Mouse (Mus musculus) cerebellum, adult (tissue): ENCODE results near the gene Afm.

Source experiments
- ATAC-seq: cut with Nextera tagmentation; 2 replicates; pipeline ENCODE4 v1.9.2; 2017; ENCODE audit warnings: mild to moderate bottlenecking, moderate library complexity, mixed read lengths; ENCODE audit not compliant: insufficient number of reproducible peaks, low FRiP score, low TSS enrichment

Afm gene

DNA sequence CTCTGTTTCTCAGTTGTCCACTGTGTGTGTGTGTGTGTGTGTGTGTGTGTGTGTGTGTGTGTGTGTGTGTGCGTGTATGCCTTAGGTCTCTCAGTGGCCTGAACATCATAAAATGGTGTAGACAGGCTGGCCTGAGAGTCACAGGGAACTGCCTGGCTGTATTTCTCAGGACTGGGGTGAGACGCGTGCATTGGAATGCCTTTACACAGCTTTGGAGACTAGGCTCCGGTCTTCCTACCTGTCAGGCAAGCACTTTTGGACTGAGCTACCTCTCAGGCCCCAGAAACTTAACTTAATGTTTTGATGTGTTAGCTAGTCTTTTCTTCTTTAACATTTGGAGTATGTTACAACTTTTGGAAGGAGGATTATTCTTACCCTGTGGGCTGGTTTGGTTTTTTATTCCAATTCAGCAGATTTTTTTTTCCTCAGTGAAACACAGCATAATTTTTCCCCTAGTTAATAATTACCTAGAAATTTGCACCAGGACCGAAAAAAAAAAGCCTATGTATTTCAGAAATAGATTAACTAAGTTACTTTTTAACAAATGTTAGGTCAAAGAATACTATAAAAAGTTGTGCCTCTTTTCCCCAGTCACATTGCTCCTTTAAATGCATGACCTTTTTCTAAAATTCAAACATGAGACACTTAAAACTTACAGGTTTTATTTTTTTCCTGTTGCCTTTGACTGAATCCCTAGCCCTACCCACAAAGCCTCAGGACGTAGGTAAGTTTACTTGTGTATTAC is at the start of gene Afm:
TSS of gene Afm (plus strand) at position 577 of the 745 bp plus-strand sequence.
- no peak for ATAC-seq

- ATAC-seq: no peak
These were observed 47.9 kb upstream of the Afm start for GRCm38 (mm10) chr5:90470836-90471235.

- no peak for ATAC-seq
These were observed 44.8 kb upstream of the Afm start for GRCm38 (mm10) chr5:90473902-90474301.

DNA sequence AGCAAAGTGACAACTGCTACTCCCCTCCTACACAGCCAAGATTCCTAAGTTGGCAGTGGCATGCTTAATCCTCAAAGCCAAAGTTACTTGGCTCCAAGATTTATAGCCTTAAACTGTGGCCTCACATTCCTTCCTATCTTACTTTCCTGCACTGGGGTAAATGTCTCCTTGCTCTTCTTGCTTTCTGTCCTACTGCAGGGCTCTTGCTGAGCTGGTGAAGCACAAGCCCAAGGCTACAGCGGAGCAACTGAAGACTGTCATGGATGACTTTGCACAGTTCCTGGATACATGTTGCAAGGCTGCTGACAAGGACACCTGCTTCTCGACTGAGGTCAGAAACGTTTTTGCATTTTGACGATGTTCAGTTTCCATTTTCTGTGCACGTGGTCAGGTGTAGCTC is 44.4 kb upstream of the Afm start:
- ATAC-seq: no peak

DNA sequence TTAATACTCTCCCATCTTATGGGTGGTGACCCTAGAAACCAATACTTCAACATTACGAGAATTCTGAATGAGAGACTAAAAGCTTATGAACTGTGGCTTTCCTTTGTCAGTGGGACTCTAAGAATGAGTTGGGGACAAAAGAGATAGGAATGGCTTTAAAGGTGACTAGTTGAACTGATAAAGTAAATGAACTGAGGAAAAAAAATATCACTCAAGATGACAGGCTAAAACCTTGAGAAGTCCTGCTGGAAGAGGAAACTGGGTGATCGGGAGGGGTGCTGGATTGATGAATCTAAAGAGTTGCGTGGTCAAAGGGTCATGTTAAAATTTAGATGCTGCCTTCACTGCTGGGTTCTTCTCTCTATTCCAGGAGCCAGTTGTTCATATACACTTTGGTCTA is 42.0 kb upstream of the Afm start:
- no peak for ATAC-seq

DNA sequence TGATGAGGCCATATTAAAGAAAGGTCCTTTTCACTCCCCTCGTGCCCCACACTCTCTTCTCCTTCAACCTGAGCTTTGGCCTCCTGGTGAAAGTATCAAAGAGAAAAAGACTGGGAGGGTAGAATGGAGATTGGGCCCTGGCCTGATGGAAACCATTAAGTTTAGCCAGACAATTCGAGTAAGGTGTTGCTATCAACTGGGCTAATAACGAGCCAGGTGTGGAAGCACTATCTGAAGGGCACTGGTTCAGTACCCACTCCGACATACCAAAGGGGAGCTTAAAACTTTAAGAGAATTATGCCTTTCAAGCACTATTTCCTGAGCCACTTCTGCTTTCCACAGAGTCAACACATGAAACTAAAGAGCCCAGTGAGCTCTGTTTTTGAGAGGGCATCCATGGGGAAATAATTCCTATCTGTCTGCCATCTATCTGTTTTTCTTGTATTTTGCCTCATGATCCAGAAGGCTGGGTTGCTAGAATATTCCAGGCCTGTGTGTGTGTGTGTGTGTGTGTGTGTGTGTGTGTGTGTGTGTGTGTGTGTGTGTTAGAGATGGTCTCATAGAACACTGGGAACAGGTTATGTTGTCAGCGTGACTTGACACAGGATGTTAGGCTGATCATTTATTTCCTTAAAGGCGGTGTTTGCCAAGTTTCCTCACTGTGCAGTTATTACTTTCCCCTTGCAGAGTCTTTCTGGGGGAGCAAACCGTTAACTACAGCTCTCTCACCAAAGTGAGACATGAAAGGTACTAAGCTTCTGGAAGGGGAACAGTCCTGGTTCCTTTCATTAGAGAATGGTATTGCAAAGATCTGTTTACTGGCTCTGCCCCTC is 41.2 kb upstream of the Afm start:
- no peak for ATAC-seq

DNA sequence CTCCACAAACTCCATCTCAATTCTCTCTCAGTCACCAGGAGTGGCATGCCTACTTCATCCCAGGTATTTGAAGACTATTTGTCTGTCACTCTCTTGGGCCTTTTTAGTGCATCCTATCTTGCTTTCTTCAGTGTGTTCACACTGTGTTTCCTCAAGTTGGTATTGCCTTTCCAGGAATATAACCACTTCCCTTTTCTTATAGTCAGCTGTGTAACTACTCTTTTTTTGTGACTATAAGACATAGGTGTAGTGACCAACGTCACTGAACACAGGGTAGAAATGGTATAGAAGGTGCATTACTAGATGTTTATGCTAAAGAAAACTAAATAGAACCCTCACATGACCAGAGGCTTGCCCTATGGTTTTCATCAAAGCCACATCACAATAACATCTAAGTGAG is 39.8 kb upstream of the Afm start:
- no peak for ATAC-seq

GRCm38 (mm10) chr5:90485597-90485996 is 33.1 kb upstream of the Afm start:
- ATAC-seq: no peak

GRCm38 (mm10) chr5:90488323-90488722 is 30.4 kb upstream of the Afm start:
- no peak for ATAC-seq

DNA sequence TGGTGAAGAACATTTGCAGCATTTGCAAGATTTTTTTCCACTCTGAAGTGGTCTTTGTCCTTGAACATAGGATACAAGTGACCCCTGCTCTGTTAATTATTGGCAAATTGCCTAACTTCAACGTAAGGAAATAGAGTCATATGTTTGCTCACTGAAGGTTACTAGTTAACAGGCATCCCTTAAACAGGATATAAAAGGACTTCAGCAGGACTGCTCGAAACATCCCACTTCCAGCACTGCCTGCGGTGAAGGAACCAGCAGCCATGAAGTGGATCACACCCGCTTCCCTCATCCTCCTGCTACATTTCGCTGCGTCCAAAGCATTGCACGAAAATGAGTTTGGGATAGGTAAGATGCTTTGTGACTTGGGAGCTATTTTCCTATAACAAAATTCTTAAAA is 28.2 kb upstream of the Afm start, which contains the start of gene Afp:
TSS of gene Afp (plus strand) at position 220 of the 400 bp plus-strand sequence.
- ATAC-seq: no peak

- no peak for ATAC-seq
These were observed 26.3 kb upstream of the Afm start for GRCm38 (mm10) chr5:90492440-90492839.

DNA sequence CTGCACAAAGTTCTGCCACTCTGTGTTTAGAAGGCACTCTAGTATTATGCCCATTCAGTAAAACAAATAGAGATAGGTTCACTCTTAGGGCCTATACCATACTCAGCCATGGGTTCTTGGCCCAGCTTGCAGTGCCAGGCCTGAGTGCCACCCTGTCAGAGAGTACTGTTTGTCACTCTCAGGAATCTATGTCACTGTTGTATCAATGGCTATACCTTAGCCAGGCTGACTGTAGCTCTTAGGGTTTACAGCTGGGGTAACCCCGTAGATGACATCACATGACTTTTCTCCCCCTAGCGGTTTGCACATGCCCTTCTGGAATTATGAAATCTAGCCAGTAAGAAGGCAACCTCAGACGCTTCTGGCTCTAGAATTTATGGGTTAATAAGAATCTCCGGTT is 24.4 kb upstream of the Afm start:
- no peak for ATAC-seq

GRCm38 (mm10) chr5:90499509-90499908 is 19.2 kb upstream of the Afm start:
- ATAC-seq: no peak

DNA sequence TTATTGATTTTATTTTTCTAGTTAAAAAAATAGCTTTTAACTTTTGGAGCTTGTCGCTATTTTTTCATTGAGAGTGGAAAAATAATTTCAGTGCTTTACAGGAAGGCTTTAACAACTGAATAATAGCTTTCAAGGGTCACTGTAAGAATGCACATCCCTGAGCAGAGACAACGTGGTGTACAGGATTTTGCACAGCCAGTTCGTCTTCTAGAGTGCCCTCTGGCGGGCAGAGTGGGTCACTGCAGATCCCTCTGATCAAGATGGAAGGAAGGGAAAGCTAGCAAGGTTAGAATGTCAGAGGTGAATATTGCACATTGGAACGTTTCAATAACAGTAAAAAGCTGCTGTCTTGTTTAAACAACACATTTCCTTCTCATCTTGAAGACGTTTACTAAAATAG is 18.0 kb upstream of the Afm start:
- peak; percentile 64 for ATAC-seq

DNA sequence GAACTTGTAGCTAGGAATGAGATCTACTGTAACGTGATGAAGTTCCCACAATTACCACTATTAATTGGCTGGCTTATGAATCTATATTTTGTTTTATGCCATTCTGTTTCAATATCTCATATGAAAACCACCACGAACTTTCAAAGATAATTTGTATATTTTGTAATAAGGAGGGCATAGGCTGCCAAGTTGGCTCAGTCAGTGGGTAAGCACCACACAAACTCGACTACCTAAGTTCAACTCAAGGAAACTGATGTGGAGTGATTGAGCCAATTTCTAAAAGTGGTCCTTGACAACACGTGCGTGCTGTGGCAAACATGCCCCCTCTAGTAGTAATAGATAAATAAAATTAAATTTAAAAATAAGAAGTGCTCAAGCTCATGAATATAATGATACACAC is 17.0 kb upstream of the Afm start:
- no peak for ATAC-seq

DNA sequence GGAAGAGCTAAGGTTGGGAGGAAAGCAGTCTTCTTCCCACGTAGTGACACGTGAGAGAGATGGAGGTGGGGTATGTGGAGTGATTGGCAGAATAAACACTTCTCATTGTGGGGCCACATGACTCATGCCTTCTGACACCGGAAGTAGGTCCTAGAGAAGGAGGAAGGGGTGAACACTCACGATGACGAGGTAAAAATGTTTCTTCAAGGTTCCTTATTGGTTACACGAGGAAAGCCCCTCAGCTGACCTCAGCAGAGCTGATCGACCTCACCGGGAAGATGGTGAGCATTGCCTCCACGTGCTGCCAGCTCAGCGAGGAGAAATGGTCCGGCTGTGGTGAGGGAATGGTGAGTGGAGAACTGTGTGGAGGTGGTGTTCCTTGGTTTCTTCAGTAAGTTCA is 14.0 kb upstream of the Afm start:
- ATAC-seq: no peak

GRCm38 (mm10) chr5:90506507-90506906 is 12.2 kb upstream of the Afm start:
- no peak for ATAC-seq

DNA sequence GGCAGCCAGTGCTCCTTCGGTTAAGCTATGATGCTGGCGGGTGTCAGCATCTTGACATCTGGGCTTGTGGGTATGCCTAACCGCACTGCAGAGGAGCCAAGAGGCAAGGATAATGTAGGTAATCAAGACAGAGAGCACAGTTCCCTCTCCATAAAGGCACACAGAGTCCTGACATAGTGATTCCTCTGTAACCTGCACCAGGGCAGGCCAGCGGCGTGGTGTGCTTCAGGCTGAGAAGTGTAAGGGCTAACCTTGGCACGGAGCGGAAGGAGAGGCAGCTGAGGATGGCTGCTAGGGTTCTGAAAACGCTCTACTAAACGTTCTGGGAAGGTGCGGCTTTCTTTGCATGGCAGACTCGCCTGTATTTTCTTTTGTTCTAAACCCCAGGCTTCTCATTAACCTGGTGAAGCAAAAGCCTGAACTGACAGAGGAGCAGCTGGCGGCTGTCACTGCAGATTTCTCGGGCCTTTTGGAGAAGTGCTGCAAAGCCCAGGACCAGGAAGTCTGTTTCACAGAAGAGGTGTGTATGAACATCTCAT is 11.3 kb upstream of the Afm start:
- ATAC-seq: no peak

GRCm38 (mm10) chr5:90509828-90510592 is 8.7 kb upstream of the Afm start:
- ATAC-seq: no peak

DNA sequence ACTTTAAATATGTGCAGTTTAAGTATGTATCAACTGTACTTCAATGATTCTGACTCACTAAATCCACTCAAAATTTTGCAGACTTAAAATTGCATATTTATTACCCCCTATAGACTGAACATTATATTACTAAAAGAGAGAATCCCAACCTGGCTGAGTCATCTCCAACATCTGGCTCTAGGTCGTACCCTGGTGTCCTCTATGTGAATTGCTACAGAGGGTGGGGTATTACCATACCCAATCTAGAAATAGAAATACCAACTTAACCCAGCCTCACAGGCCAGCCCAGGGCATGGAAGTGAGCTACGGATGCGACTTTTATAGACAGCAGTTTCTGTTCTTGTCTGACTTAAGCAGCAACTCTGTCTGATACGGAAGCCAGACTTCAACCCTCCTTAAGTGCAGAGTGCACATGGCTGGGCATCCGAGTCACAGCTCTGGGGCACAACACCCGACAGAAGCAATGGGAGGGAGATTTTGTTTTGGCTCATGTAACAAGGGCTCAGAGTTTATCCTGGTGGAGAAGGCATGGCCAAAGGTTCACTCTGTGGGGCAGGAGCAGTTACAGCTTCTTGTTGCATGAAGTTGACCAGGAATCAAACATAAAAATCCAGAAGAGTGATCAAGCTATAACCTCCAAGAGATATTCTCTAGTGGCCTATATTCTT is 6.3 kb upstream of the Afm start:
- no peak for ATAC-seq
